Mouse (Mus musculus): Measurements from ENCODE around the gene Ccdc107. TPM values are rescaled to one million over a fixed set of nuclear protein-coding genes. Genes with fewer than 3 reads are reported as not detected.

Gene Ccdc107
- polyA plus RNA-seq, 1 experiment: 191 TPM

- no peak for DNase-seq
- 59% methylated on average over 9 of the region's 9 CpGs for WGBS
- peaks cover 7% of the 10 kb centered on the region; the same call in 1 of the 2 replicates for H3K4me1 ChIP-seq (ENCODE audit: control insufficient read depth, insufficient read depth, low read length)
- no peak for TF ChIP-seq CTCF (IDR thresholded peaks at IDR 0.05; ENCODE audit: insufficient read depth, low read length)
- no peak for TF ChIP-seq POLR2A (IDR thresholded peaks at IDR 0.05; ENCODE audit: borderline replicate concordance, extremely low read depth, low read depth, low read length)
- no peak within 1 kb of the TSS for H3K4me3 ChIP-seq (replicated peaks; ENCODE audit: extremely low read depth, low read depth, low read length)
These were observed 14.0 kb downstream of the Ccdc107 start, which contains the start of gene Car9 for GRCm38 (mm10) chr4:43506536-43507185. Gene Car9 (plus strand): TSS chr4:43506966.

- WGBS: 7% methylated on average over 22 of the region's 22 CpGs
- TF ChIP-seq POLR2A (IDR thresholded peaks at IDR 0.05; ENCODE audit: borderline replicate concordance, extremely low read depth, low read depth, low read length): no peak
- TF ChIP-seq CTCF (IDR thresholded peaks at IDR 0.05; ENCODE audit: insufficient read depth, low read length): no peak
- DNase-seq: peak; percentile 41
- Histone ChIP-seq H3K4me3 (replicated peaks; ENCODE audit: extremely low read depth, low read depth, low read length) (peak overlapping the region; percentile 52), H3K4me1 (ENCODE audit: control insufficient read depth, insufficient read depth, low read length) (peaks cover 7% of the 10 kb centered on the region; the same call in 1 of the 2 replicates)
These were observed 15.4 kb downstream of the Ccdc107 start for GRCm38 (mm10) chr4:43507938-43508665.

GRCm38 (mm10) chr4:43508666-43508997 is 15.9 kb downstream of the Ccdc107 start:
- WGBS: 2% methylated on average over 13 of the region's 13 CpGs
- DNase-seq: peak; percentile 79
- Histone ChIP-seq H3K4me1 (ENCODE audit: control insufficient read depth, insufficient read depth, low read length) (peaks cover 7% of the 10 kb centered on the region; the same call in 1 of the 2 replicates), H3K4me3 (replicated peaks; ENCODE audit: extremely low read depth, low read depth, low read length) (peak overlapping the region; percentile 52)
- TF ChIP-seq CTCF (IDR thresholded peaks at IDR 0.05; ENCODE audit: insufficient read depth, low read length): no peak
- TF ChIP-seq POLR2A (IDR thresholded peaks at IDR 0.05; ENCODE audit: borderline replicate concordance, extremely low read depth, low read depth, low read length): peak; percentile 61; the same call in 1 of the 2 replicates

GRCm38 (mm10) chr4:43509109-43509508 is 16.4 kb downstream of the Ccdc107 start:
- no peak for TF ChIP-seq CTCF (IDR thresholded peaks at IDR 0.05; ENCODE audit: insufficient read depth, low read length)
- TF ChIP-seq POLR2A (IDR thresholded peaks at IDR 0.05; ENCODE audit: borderline replicate concordance, extremely low read depth, low read depth, low read length): no peak
- WGBS: 35% methylated on average over 9 of the region's 9 CpGs
- DNase-seq: no peak
- no peak overlapping the region for H3K4me3 ChIP-seq (replicated peaks; ENCODE audit: extremely low read depth, low read depth, low read length)
- H3K4me1 ChIP-seq (ENCODE audit: control insufficient read depth, insufficient read depth, low read length): peaks cover 7% of the 10 kb centered on the region; the same call in 1 of the 2 replicates

- 72% methylated on average over 19 of the region's 19 CpGs for WGBS
- no peak for DNase-seq
- Histone ChIP-seq H3K4me1 (ENCODE audit: control insufficient read depth, insufficient read depth, low read length) (peaks cover 7% of the 10 kb centered on the region; the same call in 1 of the 2 replicates), H3K4me3 (replicated peaks; ENCODE audit: extremely low read depth, low read depth, low read length) (no peak overlapping the region)
- TF ChIP-seq POLR2A (IDR thresholded peaks at IDR 0.05; ENCODE audit: borderline replicate concordance, extremely low read depth, low read depth, low read length): no peak
- TF ChIP-seq CTCF (IDR thresholded peaks at IDR 0.05; ENCODE audit: insufficient read depth, low read length): no peak
These were observed 19.2 kb downstream of the Ccdc107 start for GRCm38 (mm10) chr4:43511675-43512454.

GRCm38 (mm10) chr4:43512653-43513052 is 20.0 kb downstream of the Ccdc107 start:
- Histone ChIP-seq H3K4me3 (replicated peaks; ENCODE audit: extremely low read depth, low read depth, low read length) (no peak overlapping the region), H3K4me1 (ENCODE audit: control insufficient read depth, insufficient read depth, low read length) (peaks cover 7% of the 10 kb centered on the region; the same call in 1 of the 2 replicates)
- WGBS: 68% methylated on average over 7 of the region's 7 CpGs
- DNase-seq: no peak
- TF ChIP-seq POLR2A (IDR thresholded peaks at IDR 0.05; ENCODE audit: borderline replicate concordance, extremely low read depth, low read depth, low read length): no peak
- TF ChIP-seq CTCF (IDR thresholded peaks at IDR 0.05; ENCODE audit: insufficient read depth, low read length): no peak

GRCm38 (mm10) chr4:43513300-43513699 is 20.6 kb downstream of the Ccdc107 start:
- Histone ChIP-seq H3K4me1 (ENCODE audit: control insufficient read depth, insufficient read depth, low read length) (peaks cover 4% of the 10 kb centered on the region; the same call in 1 of the 2 replicates), H3K4me3 (replicated peaks; ENCODE audit: extremely low read depth, low read depth, low read length) (no peak overlapping the region)
- WGBS: 82% methylated on average over 4 of the region's 4 CpGs
- DNase-seq: no peak
- TF ChIP-seq CTCF (IDR thresholded peaks at IDR 0.05; ENCODE audit: insufficient read depth, low read length) (no peak), POLR2A (IDR thresholded peaks at IDR 0.05; ENCODE audit: borderline replicate concordance, extremely low read depth, low read depth, low read length) (no peak)

GRCm38 (mm10) chr4:43513791-43514190 is 21.1 kb downstream of the Ccdc107 start:
- H3K4me1 ChIP-seq (ENCODE audit: control insufficient read depth, insufficient read depth, low read length): peaks cover 3% of the 10 kb centered on the region; the same call in 1 of the 2 replicates
- no peak for DNase-seq
- WGBS: 64% methylated on average over 4 of the region's 4 CpGs
- H3K4me3 ChIP-seq (replicated peaks; ENCODE audit: extremely low read depth, low read depth, low read length): no peak overlapping the region
- TF ChIP-seq POLR2A (IDR thresholded peaks at IDR 0.05; ENCODE audit: borderline replicate concordance, extremely low read depth, low read depth, low read length) (no peak), CTCF (IDR thresholded peaks at IDR 0.05; ENCODE audit: insufficient read depth, low read length) (no peak)

Data from lung, adult 2 months (tissue).